Mouse (Mus musculus) myocyte (in vitro differentiated cells): ENCODE data around the gene Cd69.

Experiments used
- CEBPB ChIP-seq: IDR thresholded peaks from 2 replicates; pipeline ENCODE4 v1.6.1; 2011; ENCODE audit warnings: mild to moderate bottlenecking, moderate library complexity; ENCODE audit not compliant: poor library complexity, insufficient read depth, severe bottlenecking
- POLR2A ChIP-seq: IDR thresholded peaks from one replicate; pipeline ENCODE4 v1.6.1; 2011; ENCODE audit warnings: low read depth, mild to moderate bottlenecking, control low read depth, moderate library complexity; ENCODE audit not compliant: insufficient read length
- SRF ChIP-seq: IDR thresholded peaks from one replicate; pipeline ENCODE4 v1.6.1; 2011; ENCODE audit warnings: low read depth; ENCODE audit not compliant: control insufficient read depth, insufficient read length
- TCF12 ChIP-seq: IDR thresholded peaks from one replicate; pipeline ENCODE4 v1.6.1; 2011; ENCODE audit warnings: mild to moderate bottlenecking, control low read depth; ENCODE audit not compliant: poor library complexity, insufficient read depth, severe bottlenecking
- USF1 ChIP-seq: IDR thresholded peaks from one replicate; pipeline ENCODE4 v1.6.1; 2011; ENCODE audit warnings: low read depth, mild to moderate bottlenecking, control low read depth, moderate library complexity

GRCm38 (mm10) chr6:129232005-129232841, 43.0 kb downstream of the Cd69 start:
- TF ChIP-seq USF1 (no peak), CEBPB (no peak), SRF (no peak), POLR2A (no peak), TCF12 (no peak)
